Mouse (Mus musculus) natural killer cell, adult 2 months (primary cell): Measurements from ENCODE around the gene Ly6g5b.

Experiments
- DNase-seq, 2 experiments: peaks; one replicate each; pipeline ENCODE4 v3.0.0; 2022; ENCODE audit warnings: low spot score in 2 of 2

Ly6g5b gene

GRCm38 (mm10) chr17:35115046-35116019 is at the start of gene Ly6g5b:
Gene Ly6g5b (minus strand): TSS chr17:35115428.
- peak; percentile 27 to 52 for DNase-seq

GRCm38 (mm10) chr17:35164218-35164567 is 49.0 kb upstream of the Ly6g5b start:
- DNase-seq, result no peak

- no peak for DNase-seq
Measured at GRCm38 (mm10) chr17:35163326-35164081, 48.3 kb upstream of the Ly6g5b start.

GRCm38 (mm10) chr17:35162730-35163129 is 47.5 kb upstream of the Ly6g5b start:
- no peak for DNase-seq

GRCm38 (mm10) chr17:35162121-35162520 is 46.9 kb upstream of the Ly6g5b start:
- DNase-seq, result no peak

- no peak for DNase-seq
Measured at GRCm38 (mm10) chr17:35161421-35161820, 46.2 kb upstream of the Ly6g5b start.

GRCm38 (mm10) chr17:35159638-35160037 is 44.4 kb upstream of the Ly6g5b start:
- no peak for DNase-seq

GRCm38 (mm10) chr17:35158850-35159593 is 43.8 kb upstream of the Ly6g5b start:
- DNase-seq, result no peak

GRCm38 (mm10) chr17:35157661-35158175 is 42.5 kb upstream of the Ly6g5b start:
- no peak for DNase-seq

GRCm38 (mm10) chr17:35157254-35157653 is 42.0 kb upstream of the Ly6g5b start:
- no peak for DNase-seq

GRCm38 (mm10) chr17:35156461-35157200 is 41.4 kb upstream of the Ly6g5b start:
- no peak for DNase-seq

GRCm38 (mm10) chr17:35155451-35155850 is 40.2 kb upstream of the Ly6g5b start:
- DNase-seq, result no peak

GRCm38 (mm10) chr17:35154616-35155015 is 39.4 kb upstream of the Ly6g5b start:
- DNase-seq, result no peak

GRCm38 (mm10) chr17:35153931-35154330 is 38.7 kb upstream of the Ly6g5b start:
- no peak for DNase-seq

GRCm38 (mm10) chr17:35153077-35153476 is 37.8 kb upstream of the Ly6g5b start:
- DNase-seq, result no peak

- DNase-seq, result no peak
Measured at GRCm38 (mm10) chr17:35152121-35152520, 36.9 kb upstream of the Ly6g5b start.

- DNase-seq, result no peak
Measured at GRCm38 (mm10) chr17:35147922-35148639, 32.9 kb upstream of the Ly6g5b start.

- DNase-seq, result no peak
Measured at GRCm38 (mm10) chr17:35147348-35147747, 32.1 kb upstream of the Ly6g5b start.

- DNase-seq, result no peak
Measured at GRCm38 (mm10) chr17:35146139-35146538, 30.9 kb upstream of the Ly6g5b start.

- DNase-seq, result no peak
Measured at GRCm38 (mm10) chr17:35141971-35142370, 26.7 kb upstream of the Ly6g5b start.
